In the genomic region with DNA sequence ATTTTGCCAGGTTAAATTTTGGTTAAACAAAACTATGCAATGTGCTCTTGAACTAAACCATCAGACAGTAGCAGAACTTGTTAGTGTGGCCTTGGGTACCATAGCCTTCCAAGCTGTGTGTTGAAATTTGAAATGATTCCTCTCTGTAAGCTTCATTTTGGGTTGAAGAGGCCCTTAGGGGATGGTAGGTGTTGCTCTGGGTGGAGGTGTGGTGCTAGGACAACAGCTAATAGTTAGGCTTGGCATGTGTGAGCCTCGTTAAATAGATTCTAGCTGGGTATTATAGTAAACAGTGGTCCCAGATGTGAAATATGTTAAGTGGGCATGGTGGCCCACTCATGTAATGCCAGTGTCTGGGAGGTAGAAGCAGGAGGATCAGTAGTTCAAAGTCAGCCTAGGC, we compare ENCODE assay signal across 8 mouse cellular contexts. TPM values are rescaled to one million over a fixed set of nuclear protein-coding genes. Genes with fewer than 3 reads are reported as not detected.
DNase-seq lines count a peak whose midpoint lies in the region; ATAC-seq lines count a peak whose summit lies in the region.

No protein-coding gene starts in this region.

- no peak for ATAC-seq in heart, embryonic 15.5 days (replicated peaks; ENCODE audit: insufficient number of reproducible peaks, insufficient read depth, low FRiP score, low read depth)
- ATAC-seq in hindbrain, embryonic 12.5 days (ENCODE audit: low FRiP score) = no peak
- ATAC-seq in midbrain, embryonic 12.5 days (ENCODE audit: low FRiP score, low read depth) = no peak

- no peaks in the 10 kb centered on the region for H3K27me3 ChIP-seq in heart, embryonic 15.5 days
- no peaks in the 10 kb centered on the region for H3K27me3 ChIP-seq in hindbrain, embryonic 12.5 days
- H3K27me3 ChIP-seq in midbrain, embryonic 12.5 days = no peaks in the 10 kb centered on the region

- H3K4me1 ChIP-seq in heart, embryonic 15.5 days (replicated peaks) = peaks cover 19% of the 10 kb centered on the region
- peaks cover 5% of the 10 kb centered on the region for H3K4me1 ChIP-seq in hindbrain, embryonic 12.5 days
- peaks cover 8% of the 10 kb centered on the region for H3K4me1 ChIP-seq in midbrain, embryonic 12.5 days

- peak overlapping the region; percentile 88; the same call in 1 of the 2 replicates for H3K27ac ChIP-seq in heart, embryonic 15.5 days
- H3K27ac ChIP-seq in hindbrain, embryonic 12.5 days = no peak overlapping the region
- H3K27ac ChIP-seq in midbrain, embryonic 12.5 days (replicated peaks) = no peak overlapping the region

- no peaks in the 10 kb centered on the region for H3K9me3 ChIP-seq in heart, embryonic 15.5 days (replicated peaks)
- no peaks in the 10 kb centered on the region for H3K9me3 ChIP-seq in hindbrain, embryonic 12.5 days (replicated peaks)
- no peaks in the 10 kb centered on the region for H3K9me3 ChIP-seq in midbrain, embryonic 12.5 days

- peak overlapping the region; percentile 73 for H3K4me2 ChIP-seq in heart, embryonic 15.5 days
- peak overlapping the region; percentile 92 for H3K4me2 ChIP-seq in hindbrain, embryonic 12.5 days (replicated peaks)
- peak overlapping the region; percentile 91 for H3K4me2 ChIP-seq in midbrain, embryonic 12.5 days (replicated peaks)

- intact Hi-C loops in heart, postnatal 36 days (cut with DNase I) = loop anchor here (2.0 kb wide), 1 partner anchor 108 kb away; no protein-coding TSS in a partner anchor
- intact Hi-C loops in gastrocnemius, postnatal 36 days (cut with DNase I) = loop anchor here (2.0 kb wide), 1 partner anchor 108 kb away; no protein-coding TSS in a partner anchor

- DNase-seq in heart, postnatal 36 days = no peak
- DNase-seq in Muller cell, postnatal 12 days (ENCODE audit: inconsistent ontology term) = peak; percentile 25
- no peak for DNase-seq in thymus, postnatal 4 days
- no peak for DNase-seq in cerebellum, postnatal 14 days
- DNase-seq in gastrocnemius, postnatal 36 days = no peak

- H3K9ac ChIP-seq in heart, embryonic 15.5 days = peak overlapping the region; percentile 89
- peak overlapping the region; percentile 82 for H3K9ac ChIP-seq in hindbrain, embryonic 12.5 days
- H3K9ac ChIP-seq in midbrain, embryonic 12.5 days (replicated peaks) = peak overlapping the region; percentile 90

- WGBS in heart, embryonic 15.5 days = 29% methylated on average over 1 of the region's 1 CpGs
- WGBS in hindbrain, embryonic 12.5 days = 47% methylated on average over 1 of the region's 1 CpGs
- WGBS in midbrain, embryonic 12.5 days = 38% methylated on average over 1 of the region's 1 CpGs

- H3K4me3 ChIP-seq in heart, embryonic 15.5 days = peak overlapping the region; percentile 80
- H3K4me3 ChIP-seq in hindbrain, embryonic 12.5 days = peak overlapping the region; percentile 58
- peak overlapping the region; percentile 85 for H3K4me3 ChIP-seq in midbrain, embryonic 12.5 days

- H3K36me3 ChIP-seq in heart, embryonic 15.5 days = peaks cover 37% of the 10 kb centered on the region
- H3K36me3 ChIP-seq in hindbrain, embryonic 12.5 days = peaks cover 39% of the 10 kb centered on the region
- peaks cover 37% of the 10 kb centered on the region for H3K36me3 ChIP-seq in midbrain, embryonic 12.5 days

RNA-seq across cellular contexts. Expression of a gene that starts 1.1 kb away (rescaled TPM):
- 415 and 545 TPM in 2 replicates for polyA plus RNA-seq in heart, embryonic 15.5 days (2015; fragmentation: Nextera tagmentation; extraction: Ambion mirVana)
- total RNA-seq in heart, postnatal 36 days (2021) = 100 to 1,000 TPM; 549 to 570 TPM
- 667 and 708 TPM in 2 replicates for polyA plus RNA-seq in hindbrain, embryonic 12.5 days (2016; fragmentation: Nextera tagmentation; extraction: Ambion mirVana)
- polyA plus RNA-seq in midbrain, embryonic 12.5 days (2016; fragmentation: Nextera tagmentation; extraction: Ambion mirVana) = 724 and 726 TPM in 2 replicates
- total RNA-seq in gastrocnemius, postnatal 36 days (2021) = 100 to 1,000 TPM; 498 to 600 TPM

RNA-seq across cellular contexts. Expression of a gene that starts 6.5 kb away (rescaled TPM):
- 10.3 and 12.5 TPM in 2 replicates for polyA plus RNA-seq in heart, embryonic 15.5 days (2015; fragmentation: Nextera tagmentation; extraction: Ambion mirVana)
- total RNA-seq in heart, postnatal 36 days (2021) = 10 to 100 TPM; 10.5 to 11.2 TPM
- polyA plus RNA-seq in hindbrain, embryonic 12.5 days (2016; fragmentation: Nextera tagmentation; extraction: Ambion mirVana) = 20.8 and 21.8 TPM in 2 replicates
- 21.5 and 21.6 TPM in 2 replicates for polyA plus RNA-seq in midbrain, embryonic 12.5 days (2016; fragmentation: Nextera tagmentation; extraction: Ambion mirVana)
- total RNA-seq in gastrocnemius, postnatal 36 days (2021) = 1 to 10 TPM; 9.1 to 9.6 TPM

RNA-seq across cellular contexts. Expression of a gene that starts 32.6 kb away (rescaled TPM):
- 7.4 and 8.1 TPM in 2 replicates for polyA plus RNA-seq in heart, embryonic 15.5 days (2015; fragmentation: Nextera tagmentation; extraction: Ambion mirVana)
- total RNA-seq in heart, postnatal 36 days (2021) = 1 to 10 TPM; 5.4 to 6.6 TPM
- polyA plus RNA-seq in hindbrain, embryonic 12.5 days (2016; fragmentation: Nextera tagmentation; extraction: Ambion mirVana) = 16.5 and 19.5 TPM in 2 replicates
- 21.3 and 22.6 TPM in 2 replicates for polyA plus RNA-seq in midbrain, embryonic 12.5 days (2016; fragmentation: Nextera tagmentation; extraction: Ambion mirVana)
- 1 to 10 TPM; 4.4 to 5.1 TPM for total RNA-seq in gastrocnemius, postnatal 36 days (2021)
